Mouse (Mus musculus) C2C12 (cell line): Measurements from ENCODE around the gene Fam160b1.

Source experiments
- CEBPB ChIP-seq: IDR thresholded peaks from one replicate; pipeline ENCODE4 v1.6.1; 2011; ENCODE audit warnings: low read depth, mild to moderate bottlenecking, control low read depth, moderate library complexity
- CTCF ChIP-seq: IDR thresholded peaks from one replicate; pipeline ENCODE4 v1.5.1; 2011; ENCODE audit not compliant: control insufficient read depth, insufficient read depth, insufficient read length
- FOSL1 ChIP-seq: IDR thresholded peaks from one replicate; pipeline ENCODE4 v1.8.0; 2011; ENCODE audit warnings: mild to moderate bottlenecking, low read length; ENCODE audit not compliant: poor library complexity, insufficient read depth, severe bottlenecking
- MAX ChIP-seq: IDR thresholded peaks from one replicate; pipeline ENCODE4 v1.6.1; 2011; ENCODE audit warnings: mild to moderate bottlenecking, control low read depth
- MYOG ChIP-seq: IDR thresholded peaks from one replicate; pipeline ENCODE4 v1.6.1; 2011; ENCODE audit not compliant: control insufficient read depth, insufficient read length; ENCODE audit errors: extremely low read depth

DNA sequence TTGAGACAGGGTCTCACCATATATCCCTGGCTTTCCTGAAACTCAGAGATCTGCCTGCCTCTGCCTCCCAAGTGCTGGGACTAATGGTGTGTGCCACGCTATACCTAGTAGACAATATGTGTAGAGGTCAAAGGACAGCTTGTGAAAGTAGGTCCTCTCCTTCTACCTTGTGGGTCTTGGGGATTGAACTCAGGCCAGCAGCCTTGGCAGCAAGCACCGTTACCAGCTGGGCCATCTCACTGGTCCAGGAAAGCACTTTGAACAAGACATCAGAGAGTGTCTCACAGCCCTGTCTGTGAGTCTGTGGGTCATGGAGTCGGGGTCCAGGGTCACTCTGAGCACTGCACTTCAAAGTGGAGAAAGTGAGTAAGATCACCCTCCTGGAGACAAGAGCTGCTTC lies 68.2 kb downstream of the Fam160b1 start:
- TF ChIP-seq CTCF: no peak
- TF ChIP-seq MAX: no peak
- no peak for TF ChIP-seq MYOG
- no peak for TF ChIP-seq CEBPB
- TF ChIP-seq FOSL1: no peak
